Mouse (Mus musculus): ENCODE results near the gene Farp1.
"Not testable (repeated sequence)": the region's sequence is repeated elsewhere in the genome, so short reads cannot be mapped to it uniquely, and the experiment has no call there.

Gene Farp1

GRCm38 (mm10) chr14:121034973-121035662 lies at the start of gene Farp1:
Gene Farp1, plus strand, starts transcription at chr14:121035200.
- DNase-seq (ENCODE audit: low spot score) = no peak

- DNase-seq (ENCODE audit: low spot score) = no peak
Observed at GRCm38 (mm10) chr14:120989126-120989525, 45.9 kb upstream of the Farp1 start.

- DNase-seq (ENCODE audit: low spot score) = no peak
Observed at GRCm38 (mm10) chr14:120997686-120998085, 37.3 kb upstream of the Farp1 start.

- DNase-seq (ENCODE audit: low spot score) = no peak
Observed at GRCm38 (mm10) chr14:121000561-121001340, 34.2 kb upstream of the Farp1 start.

GRCm38 (mm10) chr14:121005621-121006020 lies 29.4 kb upstream of the Farp1 start:
- no peak for DNase-seq (ENCODE audit: low spot score)

GRCm38 (mm10) chr14:121006021-121006420 lies 29.0 kb upstream of the Farp1 start:
- no peak for DNase-seq (ENCODE audit: low spot score)

GRCm38 (mm10) chr14:121015114-121015690 lies 19.8 kb upstream of the Farp1 start:
- DNase-seq (ENCODE audit: low spot score) = no peak

GRCm38 (mm10) chr14:121022403-121022802 lies 12.6 kb upstream of the Farp1 start:
- DNase-seq (ENCODE audit: low spot score) = no peak

- DNase-seq (ENCODE audit: low spot score) = no peak
Observed at GRCm38 (mm10) chr14:121025381-121025780, 9.6 kb upstream of the Farp1 start.

GRCm38 (mm10) chr14:121031396-121031795 lies 3.6 kb upstream of the Farp1 start:
- no peak for DNase-seq (ENCODE audit: low spot score)

GRCm38 (mm10) chr14:121034525-121034924 lies 475 bp upstream of the Farp1 start:
- no peak for DNase-seq (ENCODE audit: low spot score)

- no peak for DNase-seq (ENCODE audit: low spot score)
Observed at GRCm38 (mm10) chr14:121035663-121036473, 868 bp downstream of the Farp1 start.

GRCm38 (mm10) chr14:121036612-121037221 lies 1.7 kb downstream of the Farp1 start:
- no peak for DNase-seq (ENCODE audit: low spot score)

GRCm38 (mm10) chr14:121037276-121037675 lies 2.3 kb downstream of the Farp1 start:
- DNase-seq (ENCODE audit: low spot score) = no peak

- DNase-seq (ENCODE audit: low spot score) = no peak
Observed at GRCm38 (mm10) chr14:121038676-121039075, 3.7 kb downstream of the Farp1 start.

- DNase-seq (ENCODE audit: low spot score) = no peak
Observed at GRCm38 (mm10) chr14:121044145-121044544, 9.1 kb downstream of the Farp1 start.

- DNase-seq (ENCODE audit: low spot score) = no peak
Observed at GRCm38 (mm10) chr14:121046313-121046961, 11.4 kb downstream of the Farp1 start.

- DNase-seq (ENCODE audit: low spot score) = no peak
Observed at GRCm38 (mm10) chr14:121047780-121048179, 12.8 kb downstream of the Farp1 start.

GRCm38 (mm10) chr14:121051002-121051401 lies 16.0 kb downstream of the Farp1 start:
- DNase-seq (ENCODE audit: low spot score) = not testable (repeated sequence)

GRCm38 (mm10) chr14:121053020-121053518 lies 18.1 kb downstream of the Farp1 start:
- no peak for DNase-seq (ENCODE audit: low spot score)

GRCm38 (mm10) chr14:121054062-121054461 lies 19.1 kb downstream of the Farp1 start:
- no peak for DNase-seq (ENCODE audit: low spot score)

Measured in layer of hippocampus, adult 9-10 months (tissue).